Mouse (Mus musculus): ENCODE results near the gene Atg7.

DNA sequence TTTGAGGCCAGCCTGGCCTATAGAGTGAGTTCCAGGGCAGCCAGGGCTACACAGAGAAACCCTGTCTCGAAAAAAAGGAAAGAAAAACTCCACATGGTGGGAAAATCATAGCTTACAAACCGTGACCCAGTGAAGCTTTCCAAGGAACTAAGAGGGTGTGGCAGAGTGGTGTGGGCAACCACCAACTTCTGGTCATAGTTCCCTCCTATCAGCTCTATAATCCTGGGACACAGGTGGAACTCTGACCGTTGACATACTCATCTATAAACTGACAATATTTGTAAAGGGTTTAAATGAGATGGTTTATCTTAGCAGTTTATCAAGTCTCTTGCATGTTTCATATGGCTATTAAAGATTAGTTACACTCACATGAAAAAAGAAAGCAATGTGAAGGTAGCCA is 64.1 kb downstream of the Atg7 start:
- TF ChIP-seq SRF (IDR thresholded peaks at IDR 0.05; ENCODE audit: control insufficient read depth, insufficient read length, low read depth) (no peak), USF1 (IDR thresholded peaks at IDR 0.05; ENCODE audit: low read depth) (no peak), MAX (IDR thresholded peaks at IDR 0.05; ENCODE audit: low read depth) (no peak), POLR2A (IDR thresholded peaks at IDR 0.05; ENCODE audit: insufficient read length, low read depth) (no peak), TCF12 (IDR thresholded peaks at IDR 0.05; ENCODE audit: insufficient read depth, poor library complexity, severe bottlenecking) (no peak), TCF3 (IDR thresholded peaks at IDR 0.05; ENCODE audit: insufficient read length, low read depth) (no peak), MYOD1 (IDR thresholded peaks at IDR 0.05; ENCODE audit: control insufficient read depth in 1 of 3, insufficient read length in 2 of 3, low read depth in 2 of 3) (no peak), POLR2AphosphoS2 (IDR thresholded peaks at IDR 0.05; ENCODE audit: insufficient read length, low read depth) (no peak), CEBPB (IDR thresholded peaks at IDR 0.05; ENCODE audit: insufficient read depth, poor library complexity, severe bottlenecking) (no peak)

Data from myocyte (in vitro differentiated cells).